Mouse (Mus musculus) CH12.LX (cell line): Measurements from ENCODE around the gene Ociad1.

ENCODE experiments used
- CTCF ChIP-seq, 2 experiments: IDR thresholded peaks in 1 of 2; conservative IDR thresholded peaks in 1 of 2; 2 replicates each; pipeline ENCODE4 v1.5.1; 2011 to 2012; ENCODE audit warnings: low read depth in 2 of 2, low read length in 2 of 2, improper control_type of control experiment in 1 of 2, inconsistent platforms in 1 of 2, mild to moderate bottlenecking in 1 of 2, moderate library complexity in 1 of 2
- E2F4 ChIP-seq: IDR thresholded peaks from 2 replicates; pipeline ENCODE4 v1.6.1; 2011; ENCODE audit warnings: low read depth, low read length, improper control_type of control experiment; ENCODE audit not compliant: insufficient replicate concordance
- ELF1 ChIP-seq: IDR thresholded peaks from 2 replicates; pipeline ENCODE4 v1.6.1; 2014; ENCODE audit warnings: low read depth, mild to moderate bottlenecking, inconsistent platforms, low read length, improper control_type of control experiment
- EP300 ChIP-seq: IDR thresholded peaks from 2 replicates; pipeline ENCODE4 v1.6.1; 2011; ENCODE audit warnings: low read length, improper control_type of control experiment
- JUN ChIP-seq: IDR thresholded peaks from 2 replicates; pipeline ENCODE4 v1.6.1; 2011; ENCODE audit warnings: low read depth, mild to moderate bottlenecking, low read length, improper control_type of control experiment, moderate library complexity; ENCODE audit not compliant: insufficient read depth
- KAT2A ChIP-seq: IDR thresholded peaks from 2 replicates; pipeline ENCODE4 v1.6.1; 2012; ENCODE audit warnings: low read length, improper control_type of control experiment, inconsistent platforms; ENCODE audit not compliant: insufficient replicate concordance
- MAX ChIP-seq: IDR thresholded peaks from 2 replicates; pipeline ENCODE4 v1.6.1; 2011; ENCODE audit warnings: low read length, improper control_type of control experiment
- PAX5 ChIP-seq: IDR thresholded peaks from 2 replicates; pipeline ENCODE4 v1.6.1; 2012; ENCODE audit warnings: low read length, inconsistent platforms, mixed read lengths
- POLR2A ChIP-seq: IDR thresholded peaks from 2 replicates; pipeline ENCODE4 v1.6.1; 2011; ENCODE audit warnings: low read depth, mild to moderate bottlenecking, improper control_type of control experiment, low read length
- RAD21 ChIP-seq: IDR thresholded peaks from 2 replicates; pipeline ENCODE4 v1.6.1; 2011; ENCODE audit warnings: low read depth, mild to moderate bottlenecking, low read length, improper control_type of control experiment, moderate library complexity
- USF1 ChIP-seq: IDR thresholded peaks from 2 replicates; pipeline ENCODE4 v1.6.1; 2014; ENCODE audit warnings: low read depth, mild to moderate bottlenecking, inconsistent platforms, low read length, improper control_type of control experiment
- USF2 ChIP-seq: conservative IDR thresholded peaks from 2 replicates; pipeline ENCODE4 v1.6.1; 2011; ENCODE audit warnings: low read depth, low read length, improper control_type of control experiment
- ZNF384 ChIP-seq: IDR thresholded peaks from 2 replicates; pipeline ENCODE4 v1.6.1; 2012; ENCODE audit warnings: low read depth, low read length, improper control_type of control experiment, inconsistent platforms

- TF ChIP-seq ZNF384 (no peak), CTCF (conservative IDR thresholded peaks at IDR 0.05 in 1 of 2, IDR thresholded peaks at IDR 0.05 in 1 of 2; ENCODE audit: low read depth in 2 of 2, low read length in 2 of 2) (no peak), PAX5 (no peak), EP300 (no peak), MAX (no peak), KAT2A (no peak), USF1 (no peak), E2F4 (no peak), RAD21 (no peak), JUN (no peak), USF2 (no peak), ELF1 (no peak), POLR2A (no peak)
Measured at GRCm38 (mm10) chr5:73280567-73280850, 12.1 kb upstream of the Ociad1 start.
